Mouse (Mus musculus) retina, postnatal 7 days (tissue): ENCODE measurements around the gene Pigw.
A peak's percentile ranks its signal among the peaks of the same experiment; 100 is the strongest.
"Not testable (repeated sequence)": the region's sequence is repeated elsewhere in the genome, so short reads cannot be mapped to it uniquely, and the experiment has no call there.

Experiments
- DNase-seq: peaks from one replicate; pipeline ENCODE4 v3.0.0-alpha.2; 2012; ENCODE audit warnings: low read depth, low spot score

The Pigw gene

GRCm38 (mm10) chr11:84879007-84879771 is 896 bp downstream of the Pigw start:
- no peak for DNase-seq

DNA sequence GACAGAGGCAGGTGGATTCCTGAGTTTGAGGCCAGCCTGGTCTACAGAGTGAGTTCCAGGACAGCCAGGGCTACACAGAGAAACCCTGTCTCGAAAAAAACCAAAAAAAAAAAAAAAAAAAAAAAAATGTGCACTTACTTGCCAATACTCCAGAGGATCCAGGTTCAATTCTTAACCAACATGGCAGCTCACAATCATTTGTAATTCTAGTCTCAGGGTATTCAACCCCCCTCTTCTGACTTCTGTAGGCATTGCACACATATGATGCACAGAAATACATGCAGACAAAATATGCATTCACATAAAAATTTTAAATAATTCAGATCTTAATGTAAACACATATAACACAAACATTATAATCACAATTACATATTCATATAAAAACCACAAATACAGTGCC is 4.1 kb downstream of the Pigw start:
- not testable (repeated sequence) for DNase-seq

DNA sequence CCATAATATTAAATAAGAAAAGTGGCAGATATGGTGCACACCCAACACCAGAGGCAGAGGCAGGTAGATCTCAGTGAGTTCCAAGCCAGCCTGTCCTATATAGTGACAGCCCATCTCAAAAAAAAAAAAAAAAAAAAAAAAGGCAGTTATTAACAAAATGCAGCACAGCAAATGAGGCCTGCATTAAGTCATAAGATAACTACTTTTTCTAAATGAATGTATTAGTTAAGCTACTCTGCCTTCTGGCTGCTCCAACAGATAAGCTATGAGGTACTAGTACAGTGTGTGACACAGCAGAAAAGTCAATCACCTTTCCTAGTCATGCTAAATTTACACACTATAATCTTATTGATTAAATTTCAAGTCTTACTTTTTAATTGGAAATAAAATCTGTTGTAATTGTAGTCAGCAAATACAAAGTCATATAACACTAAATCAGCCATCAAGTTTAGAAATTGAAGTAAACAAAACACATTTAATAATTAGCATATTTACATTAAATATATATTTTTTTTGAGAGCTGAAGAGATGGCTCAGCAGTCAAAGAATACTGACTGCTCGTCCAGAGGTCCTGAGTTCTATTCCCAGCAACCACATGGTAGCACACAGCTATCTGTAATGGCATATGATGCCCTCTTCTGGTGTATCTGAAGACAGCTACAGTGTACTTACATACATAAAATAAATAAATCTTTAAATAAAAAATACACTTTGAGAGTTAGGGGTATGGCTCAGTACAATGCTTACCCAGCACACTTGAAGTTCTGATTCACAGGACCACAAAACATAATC is 6.8 kb downstream of the Pigw start:
- DNase-seq = no peak

GRCm38 (mm10) chr11:84871548-84872069 is 8.5 kb downstream of the Pigw start:
- DNase-seq = no peak

GRCm38 (mm10) chr11:84871046-84871445 is 9.0 kb downstream of the Pigw start:
- no peak for DNase-seq

DNA sequence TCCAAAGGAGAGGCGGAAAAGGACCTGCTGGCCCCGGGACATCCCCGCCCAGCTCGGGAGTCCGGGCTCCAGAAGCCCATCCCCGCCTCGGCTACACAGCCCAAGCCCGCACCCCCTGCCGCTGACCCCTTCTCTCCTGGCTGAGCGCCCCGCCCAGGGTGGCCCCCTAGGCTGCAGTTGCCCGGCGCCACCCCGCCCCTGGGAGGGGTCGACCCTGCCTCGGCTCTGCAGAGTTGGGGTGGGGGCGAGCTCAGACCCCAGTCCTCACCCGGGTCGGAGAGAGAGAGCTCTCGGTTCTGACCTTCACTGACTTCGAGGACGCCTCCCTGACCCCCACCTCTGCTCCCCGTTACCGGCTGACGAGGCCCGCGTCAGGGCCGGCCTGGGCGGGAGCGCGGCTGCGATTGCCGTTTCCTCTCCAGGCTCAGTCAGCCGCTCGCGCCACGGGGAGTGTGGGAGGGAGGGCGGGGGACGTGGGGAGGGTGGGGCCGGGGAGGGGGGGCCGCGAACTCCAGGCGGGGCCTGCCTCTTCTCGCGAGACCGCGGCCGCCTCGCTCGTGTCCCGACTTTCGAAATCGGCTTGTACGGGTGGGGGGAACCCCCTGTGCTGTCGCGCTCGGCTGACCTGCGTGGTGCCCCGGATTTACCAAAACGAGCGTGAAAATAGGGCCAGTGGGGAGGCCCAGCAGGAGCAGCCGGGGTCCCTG is 9.6 kb downstream of the Pigw start, which contains the start of gene Ggnbp2:
Gene Ggnbp2, minus strand, starts transcription at position 481 of the 707 bp plus-strand sequence.
- DNase-seq = peak; percentile 89

GRCm38 (mm10) chr11:84869537-84870232 is 10.4 kb downstream of the Pigw start:
- peak; percentile 98 for DNase-seq

DNA sequence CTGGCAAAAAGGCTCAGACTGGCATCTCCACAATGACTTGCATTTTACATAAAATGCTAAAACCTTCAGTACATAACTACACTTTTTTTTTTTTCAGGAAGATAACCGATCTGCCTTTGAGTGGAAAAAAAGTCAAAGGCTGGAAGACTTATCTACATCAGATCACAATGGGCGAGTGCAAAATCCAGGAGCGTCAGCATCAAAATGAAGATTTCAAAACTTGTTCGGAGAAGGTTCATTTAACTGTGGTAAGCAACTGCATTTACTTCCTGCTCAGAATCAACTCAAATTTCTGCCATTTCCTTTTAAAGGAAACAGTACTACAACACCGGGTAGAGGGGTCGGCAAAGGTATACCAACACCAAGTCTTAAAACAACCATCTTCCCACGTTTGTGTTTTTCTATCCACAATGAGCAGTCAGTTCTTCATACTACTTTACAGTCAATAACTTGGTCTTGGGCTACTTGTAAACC is 11.3 kb downstream of the Pigw start:
- no peak for DNase-seq

- no peak for DNase-seq
Observed at GRCm38 (mm10) chr11:84867586-84867985, 12.5 kb downstream of the Pigw start.

- no peak for DNase-seq
Observed at GRCm38 (mm10) chr11:84865268-84865667, 14.8 kb downstream of the Pigw start.

- no peak for DNase-seq
Observed at GRCm38 (mm10) chr11:84855285-84855684, 24.8 kb downstream of the Pigw start.

DNA sequence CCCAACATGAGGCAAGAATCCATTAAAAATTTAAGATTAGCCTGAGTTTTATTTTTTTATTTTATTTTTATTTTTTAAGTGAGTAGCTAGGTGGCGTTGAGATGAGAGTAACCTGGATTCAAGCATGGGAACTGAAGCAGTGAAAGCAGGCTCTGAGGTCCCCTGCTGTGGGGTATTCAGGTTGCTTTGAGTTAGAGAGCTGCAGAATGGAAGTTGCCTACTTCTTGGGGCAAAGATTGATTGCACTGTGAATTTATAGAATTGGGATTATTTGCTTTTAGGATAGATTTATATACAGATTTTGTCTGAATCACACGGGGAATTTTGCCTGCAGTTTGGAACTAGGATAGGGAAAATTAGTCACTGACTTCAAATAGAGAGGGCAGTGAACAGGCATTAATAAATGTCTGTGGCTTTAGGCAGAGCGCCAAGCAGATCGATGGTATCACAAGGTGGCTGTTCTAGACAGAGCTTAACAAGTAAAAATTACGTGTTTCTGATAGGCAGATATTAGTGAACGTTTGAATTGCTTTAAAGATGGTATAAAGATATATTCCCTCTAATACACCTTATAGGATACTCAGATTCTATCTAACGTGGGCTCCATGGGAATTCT is 32.5 kb downstream of the Pigw start:
- no peak for DNase-seq

- DNase-seq = no peak
Observed at GRCm38 (mm10) chr11:84846741-84847474, 33.2 kb downstream of the Pigw start.

DNA sequence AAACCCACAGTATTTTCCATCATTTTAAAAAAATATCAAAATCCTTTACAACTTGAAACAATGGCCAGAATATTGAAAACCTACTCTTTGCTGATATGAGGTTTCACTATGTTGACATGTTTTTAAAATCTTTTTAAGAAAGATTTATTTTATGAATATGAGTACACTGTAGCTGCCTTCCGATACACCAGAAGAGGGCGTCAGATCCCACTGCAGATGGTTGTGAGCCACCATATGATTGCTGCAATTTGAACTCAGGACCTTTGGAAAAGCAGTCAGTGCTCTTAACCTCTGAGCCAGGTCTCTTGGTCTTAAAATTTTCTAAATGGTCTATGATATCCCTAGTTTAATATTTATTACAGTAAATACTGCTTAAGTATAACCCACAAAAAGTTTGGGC is 40.8 kb downstream of the Pigw start:
- no peak for DNase-seq

DNA sequence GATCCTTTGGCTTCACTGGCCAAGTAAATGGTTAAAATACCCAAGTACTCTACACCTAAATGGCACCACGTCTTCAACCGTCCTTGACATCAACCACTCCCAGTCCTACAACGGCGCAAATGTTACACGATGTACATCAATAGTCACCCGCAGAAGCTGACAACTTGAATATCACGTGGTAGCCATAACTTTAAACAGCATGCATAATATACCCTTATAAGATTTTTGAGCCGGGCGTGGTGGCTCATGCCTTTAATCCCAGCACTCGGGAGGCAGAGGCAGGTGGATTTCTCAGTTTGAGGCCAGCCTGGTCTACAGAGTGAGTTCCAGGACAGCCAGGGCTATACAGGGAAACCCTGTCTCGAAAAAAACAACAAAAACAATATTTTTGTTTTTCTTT is 50.6 kb downstream of the Pigw start:
- DNase-seq = not testable (repeated sequence)

DNA sequence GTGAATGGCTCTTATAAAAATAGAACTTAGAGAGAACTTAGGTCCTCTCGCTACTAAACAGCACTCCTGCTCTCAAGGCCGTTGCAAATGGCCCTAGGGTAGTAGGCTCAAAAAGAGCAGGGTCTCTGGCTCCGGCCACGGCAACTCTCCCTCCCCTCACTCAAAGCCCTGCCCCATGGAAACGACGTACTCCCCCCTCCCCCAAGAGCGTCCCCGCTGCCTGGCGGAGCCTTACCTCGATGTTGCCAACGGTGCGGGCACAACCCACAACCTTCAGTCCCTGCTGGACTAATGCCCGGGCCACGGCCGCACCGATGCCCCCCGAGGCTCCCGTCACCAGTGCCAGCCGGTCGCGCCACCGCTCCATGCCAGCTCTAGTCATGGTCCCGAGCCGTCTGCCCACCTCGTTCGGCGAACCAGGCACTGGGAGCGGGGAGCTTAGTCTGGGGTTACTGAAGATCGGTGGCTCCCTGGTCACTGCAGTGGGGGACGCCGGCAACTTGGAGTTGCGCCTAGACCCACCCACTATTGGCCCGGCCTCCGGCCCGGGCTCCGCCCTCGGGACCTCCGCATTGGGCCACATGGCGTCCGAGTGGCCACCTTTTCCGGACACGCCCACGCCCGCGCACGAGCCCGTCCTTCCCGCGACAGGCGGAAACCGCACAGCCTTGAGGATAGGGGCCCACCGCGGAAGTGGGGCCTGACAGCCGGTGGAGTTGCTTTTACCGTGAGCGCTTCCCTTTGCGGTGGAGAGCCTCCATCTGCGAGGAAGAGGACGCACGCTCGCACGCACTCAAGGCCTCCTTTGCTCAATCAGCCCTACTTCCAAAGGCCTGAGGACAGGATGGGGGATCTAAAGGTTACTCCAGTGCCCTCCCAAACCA is 51.3 kb downstream of the Pigw start, which contains the start of gene Dhrs11:
Gene Dhrs11, minus strand, starts transcription at position 479 of the 884 bp plus-strand sequence.
- peak; percentile 61 for DNase-seq

DNA sequence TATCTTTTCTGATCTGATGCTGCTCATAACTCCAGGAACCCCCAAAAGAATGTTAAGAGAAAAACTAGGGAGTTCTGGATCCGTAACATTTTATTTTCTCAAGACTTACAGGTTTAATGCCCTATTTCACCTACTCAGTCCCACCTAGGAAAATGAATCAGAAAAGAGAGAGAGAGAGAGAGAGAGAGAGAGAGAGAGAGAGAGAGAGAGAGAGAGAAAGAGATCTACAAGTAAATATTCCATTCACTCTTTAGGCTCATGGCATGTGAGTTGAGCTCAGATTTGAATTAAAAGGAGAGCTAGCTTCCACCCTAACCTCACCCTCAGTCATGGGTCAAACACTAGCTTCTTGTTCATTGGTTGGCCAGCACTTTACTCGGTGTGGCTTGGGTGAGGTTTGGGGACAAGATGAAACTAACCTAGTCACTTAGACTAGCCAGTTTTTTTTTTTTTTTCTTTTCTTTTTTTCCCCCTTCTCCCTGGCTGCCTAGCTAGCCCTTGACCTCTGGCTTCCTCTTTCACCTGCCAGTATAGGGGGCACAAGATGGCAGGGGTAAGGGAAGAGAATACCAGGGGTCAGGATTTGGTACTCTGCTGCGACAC is 52.1 kb downstream of the Pigw start:
- no peak for DNase-seq

GRCm38 (mm10) chr11:84827492-84827891 is 52.6 kb downstream of the Pigw start:
- no peak for DNase-seq
